Mouse (Mus musculus) heart, embryonic 15.5 days (tissue): Measurements from ENCODE around the gene Nf2. TPM values are rescaled to one million over a fixed set of nuclear protein-coding genes. Genes with fewer than 3 reads are reported as not detected.
"Not testable (repeated sequence)": the region's sequence is repeated elsewhere in the genome, so short reads cannot be mapped to it uniquely, and the experiment has no call there.

Experiments used
- ATAC-seq: fragments of 200-750 bp; cut with Nextera tagmentation; replicated peaks from 2 replicates; pipeline ENCODE4 v1.8.0; 2017; ENCODE audit warnings: low read depth, moderate TSS enrichment; ENCODE audit not compliant: insufficient number of reproducible peaks, insufficient read depth, low FRiP score
- H3K27ac ChIP-seq: fragments of 300-500 bp; sonication (generic); 2 replicates; pipeline ENCODE4 v1.5.1; 2015; ENCODE audit warnings: mild to moderate bottlenecking, inconsistent platforms
- H3K27me3 ChIP-seq: fragments of 300-500 bp; sonication (generic); 2 replicates; pipeline ENCODE4 v1.6.1; 2015; ENCODE audit warnings: inconsistent platforms
- H3K36me3 ChIP-seq: fragments of 300-500 bp; sonication (generic); 2 replicates; pipeline ENCODE4 v1.6.1; 2015; ENCODE audit warnings: mild to moderate bottlenecking, inconsistent platforms
- H3K4me1 ChIP-seq: fragments of 300-500 bp; sonication (generic); replicated peaks from 2 replicates; pipeline ENCODE4 v1.6.1; 2015; ENCODE audit warnings: inconsistent platforms
- H3K4me2 ChIP-seq: fragments of 300-500 bp; sonication (generic); 2 replicates; pipeline ENCODE4 v1.6.1; 2015; ENCODE audit warnings: inconsistent platforms, mild to moderate bottlenecking, moderate library complexity
- H3K4me3 ChIP-seq: fragments of 300-500 bp; sonication (generic); 2 replicates; pipeline ENCODE4 v1.5.1; 2015; ENCODE audit warnings: mild to moderate bottlenecking, inconsistent platforms
- H3K9ac ChIP-seq: fragments of 300-500 bp; sonication (generic); 2 replicates; pipeline ENCODE4 v1.6.1; 2015; ENCODE audit warnings: mild to moderate bottlenecking, inconsistent platforms
- H3K9me3 ChIP-seq: fragments of 300-500 bp; sonication (generic); replicated peaks from 2 replicates; pipeline ENCODE4 v1.6.1; 2016; ENCODE audit warnings: inconsistent platforms
- WGBS: fragments of 180-500 bp; shearing (Covaris S2); methylation state at CpG from one replicate; pipeline ENCODE4 v1.1.7; 2015; ENCODE audit warnings: mixed read lengths; 5-methylcytosine and 5-hydroxymethylcytosine counted together
- polyA plus RNA-seq: library from polyadenylated mRNA; unstranded; fragments of >200 nt; fragmentation: Nextera tagmentation; extraction: Ambion mirVana; gene quantifications from 2 replicates; pipeline ENCODE4 v1.2.1, GENCODE M21; 2015

Gene Nf2
- polyA plus RNA-seq, 1 experiment from 2014 or later = 39.3 TPM

DNA sequence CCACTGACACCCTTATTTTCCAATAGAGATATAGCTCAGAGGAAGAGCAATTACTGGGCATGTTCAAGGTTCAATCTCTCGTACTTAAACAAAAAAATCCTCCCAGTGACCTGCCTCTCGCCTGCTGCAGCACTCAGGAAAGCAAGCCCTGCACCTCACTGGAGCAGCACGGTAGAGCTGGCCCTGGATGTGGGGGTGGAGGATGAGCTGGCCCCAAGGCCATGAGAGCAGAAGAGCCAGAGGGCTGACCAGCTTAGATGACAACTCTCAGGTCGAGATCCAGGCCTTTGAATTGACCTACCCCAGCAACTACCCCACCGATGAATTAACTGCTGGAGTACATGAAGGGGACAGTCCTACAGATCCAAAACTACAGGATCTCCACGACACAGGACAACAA lies 13.9 kb downstream of the Nf2 start:
- ATAC-seq = no peak
- Histone ChIP-seq H3K4me1 (peaks cover 7% of the 10 kb centered on the region), H3K9me3 (no peaks in the 10 kb centered on the region), H3K4me3 (no peak overlapping the region), H3K9ac (no peak overlapping the region), H3K4me2 (no peak overlapping the region), H3K27ac (no peak overlapping the region), H3K27me3 (no peaks in the 10 kb centered on the region), H3K36me3 (no peaks in the 10 kb centered on the region)
- WGBS = 74% methylated on average over 6 of the region's 6 CpGs

DNA sequence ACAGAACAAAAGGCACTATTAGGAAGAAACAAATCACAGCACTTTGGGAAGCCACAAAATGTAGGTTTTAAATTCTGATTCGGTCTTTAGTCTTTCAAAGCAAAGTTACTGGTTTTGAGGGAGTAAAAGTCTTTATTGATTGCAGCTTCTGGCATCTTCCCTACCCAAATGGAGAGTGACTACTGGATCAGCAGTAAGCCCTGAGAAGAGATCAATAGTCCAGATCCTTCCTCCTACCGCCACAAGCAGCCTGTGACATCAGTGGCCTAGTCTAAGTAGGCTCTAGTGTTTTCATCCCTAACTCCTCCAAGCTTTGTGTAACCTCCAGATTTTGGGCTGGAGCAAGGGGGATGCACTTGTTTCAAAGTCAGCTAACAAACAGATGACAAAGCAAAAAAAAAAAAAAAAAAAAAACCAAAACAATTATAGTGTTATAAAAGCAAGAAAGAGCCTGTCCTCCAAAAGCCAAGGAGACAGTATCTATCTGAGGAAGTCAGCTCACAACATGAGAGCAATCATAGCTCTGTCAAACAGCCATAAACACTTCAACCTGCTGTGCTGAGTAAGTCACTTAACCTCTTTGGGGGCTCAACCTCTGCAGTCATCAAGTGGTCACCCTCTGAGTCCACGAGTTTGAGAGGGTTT lies 15.9 kb downstream of the Nf2 start:
- no peak for ATAC-seq
- Histone ChIP-seq H3K36me3 (no peaks in the 10 kb centered on the region), H3K4me2 (no peak overlapping the region), H3K9me3 (no peaks in the 10 kb centered on the region), H3K27ac (no peak overlapping the region), H3K9ac (no peak overlapping the region), H3K4me3 (no peak overlapping the region), H3K4me1 (peaks cover 10% of the 10 kb centered on the region), H3K27me3 (no peaks in the 10 kb centered on the region)
- WGBS = 73% methylated on average over 3 of the region's 3 CpGs

DNA sequence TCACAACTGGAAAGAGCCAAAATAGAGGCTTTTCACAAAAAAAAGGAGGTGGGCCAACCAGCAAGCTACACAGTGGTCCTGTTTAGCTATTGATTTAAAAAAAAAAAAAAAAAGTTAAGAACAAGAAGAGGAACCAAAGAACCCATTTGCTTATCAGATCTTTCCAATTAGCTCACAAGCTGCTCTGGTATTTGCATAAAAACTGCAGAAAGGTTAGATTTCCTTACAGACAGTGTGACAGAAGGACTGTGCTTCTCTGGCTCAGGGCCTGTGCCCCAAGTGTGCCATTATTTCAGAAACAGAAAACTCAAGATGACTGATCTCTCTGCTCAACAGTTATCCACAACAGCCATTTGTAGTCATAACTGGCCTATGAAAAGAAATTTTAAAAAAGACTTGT lies 18.3 kb downstream of the Nf2 start:
- Histone ChIP-seq H3K4me1 (peaks cover 3% of the 10 kb centered on the region; the same call in 1 of the 2 replicates), H3K27me3 (no peaks in the 10 kb centered on the region), H3K4me3 (no peak overlapping the region), H3K9me3 (no peaks in the 10 kb centered on the region), H3K27ac (no peak overlapping the region), H3K36me3 (no peaks in the 10 kb centered on the region), H3K4me2 (no peak overlapping the region), H3K9ac (no peak overlapping the region)
- ATAC-seq = no peak

DNA sequence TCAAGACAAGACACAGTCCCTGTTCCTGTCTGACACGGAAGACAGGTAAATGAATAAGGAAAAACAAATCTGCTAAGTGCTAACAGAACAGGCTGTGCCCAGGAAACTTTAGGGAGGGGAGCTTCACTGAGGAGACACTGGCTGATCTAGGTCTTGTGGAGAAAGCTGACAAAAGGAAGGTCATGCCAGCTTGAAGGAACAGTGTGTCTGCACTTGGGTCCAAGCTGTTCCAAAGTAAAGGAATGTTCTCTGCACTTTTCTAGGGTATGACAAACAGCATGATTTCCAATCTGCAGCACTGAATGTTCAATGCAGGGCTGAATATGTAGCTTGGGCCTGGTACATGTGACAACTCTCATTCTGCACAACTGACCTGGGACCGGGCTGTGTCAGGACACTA lies 21.4 kb downstream of the Nf2 start:
- no peak for ATAC-seq
- WGBS = 72% methylated on average over 2 of the region's 2 CpGs
- H3K4me2 ChIP-seq = no peak overlapping the region
- no peaks in the 10 kb centered on the region for H3K27me3 ChIP-seq
- 0 out of 2 replicates have a peak, but pooled peaks cover 3% of the 10 kb centered on the region for H3K4me1 ChIP-seq
- no peaks in the 10 kb centered on the region for H3K36me3 ChIP-seq
- no peaks in the 10 kb centered on the region for H3K9me3 ChIP-seq
- H3K27ac ChIP-seq = no peak overlapping the region
- H3K4me3 ChIP-seq = no peak overlapping the region
- H3K9ac ChIP-seq = no peak overlapping the region

DNA sequence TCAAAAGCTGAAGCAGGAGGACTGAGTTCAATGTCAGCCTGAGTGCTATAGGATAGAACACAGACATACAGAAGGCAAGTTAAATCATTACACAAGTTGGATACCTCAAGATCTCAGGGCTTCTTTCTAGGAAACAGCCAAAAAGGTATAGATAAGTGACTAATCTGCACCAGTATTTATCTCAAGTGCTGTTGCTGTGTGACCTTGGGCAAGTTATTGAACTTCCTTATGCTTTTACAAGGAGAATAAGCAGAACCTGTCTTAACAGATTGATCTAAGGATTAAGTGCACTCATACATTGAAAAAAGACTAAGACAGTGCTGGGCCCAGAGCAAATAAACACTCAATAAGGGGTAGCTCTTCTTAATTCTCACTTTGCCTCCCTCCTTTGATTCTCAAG lies 22.0 kb downstream of the Nf2 start:
- H3K4me2 ChIP-seq = no peak overlapping the region
- H3K36me3 ChIP-seq = no peaks in the 10 kb centered on the region
- no peaks in the 10 kb centered on the region for H3K27me3 ChIP-seq
- no peak for ATAC-seq
- no peak overlapping the region for H3K4me3 ChIP-seq
- no peak overlapping the region for H3K9ac ChIP-seq
- no peak overlapping the region for H3K27ac ChIP-seq
- no peaks in the 10 kb centered on the region for H3K9me3 ChIP-seq
- 0 out of 2 replicates have a peak, but pooled peaks cover 3% of the 10 kb centered on the region for H3K4me1 ChIP-seq

DNA sequence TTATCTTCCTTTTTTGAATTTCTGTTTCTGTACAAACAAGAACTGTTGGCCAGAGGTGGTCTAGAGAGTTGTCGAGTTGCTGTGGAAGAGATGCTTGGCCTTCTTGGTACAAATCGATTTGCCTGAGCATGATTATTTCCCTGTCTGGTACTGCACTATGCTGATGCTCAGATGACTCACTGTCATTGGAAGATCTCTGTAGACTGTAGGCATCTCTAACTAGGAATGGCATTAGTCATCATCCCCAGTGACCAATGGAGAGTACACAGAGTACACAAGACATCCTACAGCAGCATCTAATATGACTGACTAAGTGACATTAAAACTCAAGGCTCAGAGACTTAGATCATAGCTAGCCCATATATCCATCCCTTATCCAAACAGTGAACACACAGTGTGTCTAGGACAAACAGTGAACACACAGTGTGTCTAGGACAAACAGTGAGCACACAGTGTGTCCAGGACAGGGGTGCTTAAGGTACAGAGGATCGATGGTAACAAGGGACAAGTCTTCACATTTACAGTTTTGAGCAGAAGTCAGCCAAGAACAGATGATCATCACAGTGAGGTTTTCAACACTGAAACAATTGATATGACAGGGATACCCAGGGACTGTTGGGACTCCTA lies 23.1 kb downstream of the Nf2 start:
- Histone ChIP-seq H3K9me3 (no peaks in the 10 kb centered on the region), H3K27ac (no peak overlapping the region), H3K36me3 (no peaks in the 10 kb centered on the region), H3K27me3 (no peaks in the 10 kb centered on the region), H3K4me3 (no peak overlapping the region), H3K9ac (no peak overlapping the region), H3K4me2 (no peak overlapping the region), H3K4me1 (0 out of 2 replicates have a peak, but pooled peaks cover 3% of the 10 kb centered on the region)
- ATAC-seq = no peak
- 88% methylated on average over 3 of the region's 3 CpGs for WGBS

DNA sequence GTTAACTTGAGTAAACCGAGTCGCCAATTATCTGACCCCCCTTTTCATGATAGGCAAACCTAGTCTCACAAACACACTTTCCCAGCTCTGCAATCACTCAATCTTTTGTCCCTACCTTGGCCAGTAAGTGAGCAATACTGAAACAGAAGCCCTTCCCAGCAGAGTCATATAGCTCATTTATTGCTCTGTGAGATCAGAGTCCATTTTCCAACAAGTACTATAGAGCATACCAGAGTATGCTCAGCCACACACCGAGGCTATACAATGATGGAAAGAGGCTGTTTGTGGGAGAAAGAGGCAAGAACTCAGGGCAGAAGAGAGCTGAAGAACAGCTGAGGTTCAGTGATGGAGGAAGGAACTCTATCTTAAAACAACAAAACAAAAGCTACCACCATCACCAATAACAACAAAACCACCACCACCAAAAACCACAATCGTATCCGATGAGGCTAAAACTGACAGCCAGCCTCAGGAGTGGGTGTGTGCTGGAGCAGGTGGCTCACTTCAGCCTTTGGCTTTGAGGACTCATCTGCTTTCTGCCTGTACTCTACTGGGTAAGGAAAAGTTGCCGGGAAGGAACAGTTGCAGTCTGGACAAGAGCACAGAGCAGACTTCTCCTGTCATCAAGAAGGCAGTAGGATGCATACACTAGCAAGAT lies 25.6 kb downstream of the Nf2 start:
- Histone ChIP-seq H3K36me3 (no peaks in the 10 kb centered on the region), H3K27me3 (no peaks in the 10 kb centered on the region), H3K4me2 (no peak overlapping the region), H3K4me3 (no peak overlapping the region), H3K9ac (no peak overlapping the region), H3K27ac (no peak overlapping the region), H3K4me1 (no peaks in the 10 kb centered on the region), H3K9me3 (no peaks in the 10 kb centered on the region)
- no peak for ATAC-seq
- WGBS = 70% methylated on average over 6 of the region's 6 CpGs

DNA sequence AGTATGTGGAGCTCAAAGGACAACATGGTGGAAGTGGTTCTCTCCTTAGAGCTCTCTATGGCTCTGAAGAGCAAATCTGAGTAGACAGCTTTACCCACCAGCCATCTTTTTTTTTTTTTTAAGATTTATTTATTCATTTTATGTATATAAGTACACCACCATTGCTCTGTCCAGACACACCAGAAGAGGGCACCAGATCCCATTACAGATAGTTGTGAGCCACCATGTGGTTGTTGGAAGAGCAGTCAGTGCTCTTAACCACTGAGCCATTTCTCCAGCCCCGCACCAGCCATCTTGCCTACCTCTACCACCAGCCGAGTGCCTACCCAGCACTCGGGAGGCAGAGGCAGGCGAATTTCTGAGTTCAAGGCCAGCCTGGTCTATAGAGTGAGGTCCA lies 26.9 kb downstream of the Nf2 start:
- H3K27ac ChIP-seq, H3K9me3 ChIP-seq, H3K9ac ChIP-seq, H3K4me2 ChIP-seq, H3K4me3 ChIP-seq, H3K36me3 ChIP-seq, H3K4me1 ChIP-seq, ATAC-seq, H3K27me3 ChIP-seq: not testable (repeated sequence)
- 95% methylated on average over 4 of the region's 4 CpGs for WGBS

DNA sequence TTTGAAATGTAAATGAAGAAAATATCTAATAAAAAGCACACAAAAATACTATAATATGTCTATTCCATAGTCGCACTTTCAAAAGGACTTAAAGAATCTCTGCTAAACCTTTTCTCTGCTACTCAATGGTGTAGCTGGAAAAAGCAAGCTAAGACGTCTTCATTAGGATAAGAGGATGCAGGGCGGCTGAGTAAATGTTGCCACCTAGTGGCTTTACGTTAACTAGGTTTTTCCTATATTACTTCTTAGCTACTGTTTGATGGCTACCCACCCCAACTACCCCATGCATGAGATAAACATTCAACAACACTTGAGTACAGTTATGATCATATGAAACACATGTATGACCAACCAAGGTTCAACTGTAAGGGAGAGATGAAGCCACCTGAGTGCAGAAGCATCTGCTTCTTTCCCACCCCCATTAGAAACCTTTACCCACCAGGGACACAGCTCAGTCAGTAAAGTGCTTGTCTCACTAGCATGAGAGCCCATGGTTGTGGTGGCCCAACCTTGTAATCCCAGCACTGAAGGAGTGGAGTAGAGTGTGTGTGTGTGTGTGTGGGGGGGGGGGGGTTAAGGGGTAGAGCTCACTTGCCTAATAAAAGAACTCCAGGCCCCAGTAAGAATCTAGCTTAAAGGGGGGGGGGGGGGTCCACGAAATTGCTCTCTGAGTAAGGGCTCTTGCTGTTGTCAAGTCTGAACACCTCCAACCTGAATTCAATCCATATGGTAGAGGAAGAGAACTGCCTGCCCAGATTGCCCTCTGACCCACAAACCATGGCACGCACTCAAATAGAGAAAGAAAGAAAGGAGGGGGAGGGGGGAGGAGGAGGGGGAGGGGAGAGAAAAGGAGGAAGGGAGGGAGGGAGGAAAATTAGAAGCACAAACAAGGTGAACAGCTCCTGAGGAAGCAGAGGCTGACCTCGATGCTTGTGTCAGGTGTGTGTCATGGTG lies 27.6 kb downstream of the Nf2 start:
- ATAC-seq = no peak
- H3K27me3 ChIP-seq = no peaks in the 10 kb centered on the region
- H3K9me3 ChIP-seq = no peaks in the 10 kb centered on the region
- H3K4me1 ChIP-seq = no peaks in the 10 kb centered on the region
- no peak overlapping the region for H3K9ac ChIP-seq
- 48% methylated on average over 7 of the region's 7 CpGs for WGBS
- H3K36me3 ChIP-seq = no peaks in the 10 kb centered on the region; the same call in 1 of the 2 replicates
- H3K27ac ChIP-seq = no peak overlapping the region
- H3K4me3 ChIP-seq = no peak overlapping the region
- no peak overlapping the region for H3K4me2 ChIP-seq

DNA sequence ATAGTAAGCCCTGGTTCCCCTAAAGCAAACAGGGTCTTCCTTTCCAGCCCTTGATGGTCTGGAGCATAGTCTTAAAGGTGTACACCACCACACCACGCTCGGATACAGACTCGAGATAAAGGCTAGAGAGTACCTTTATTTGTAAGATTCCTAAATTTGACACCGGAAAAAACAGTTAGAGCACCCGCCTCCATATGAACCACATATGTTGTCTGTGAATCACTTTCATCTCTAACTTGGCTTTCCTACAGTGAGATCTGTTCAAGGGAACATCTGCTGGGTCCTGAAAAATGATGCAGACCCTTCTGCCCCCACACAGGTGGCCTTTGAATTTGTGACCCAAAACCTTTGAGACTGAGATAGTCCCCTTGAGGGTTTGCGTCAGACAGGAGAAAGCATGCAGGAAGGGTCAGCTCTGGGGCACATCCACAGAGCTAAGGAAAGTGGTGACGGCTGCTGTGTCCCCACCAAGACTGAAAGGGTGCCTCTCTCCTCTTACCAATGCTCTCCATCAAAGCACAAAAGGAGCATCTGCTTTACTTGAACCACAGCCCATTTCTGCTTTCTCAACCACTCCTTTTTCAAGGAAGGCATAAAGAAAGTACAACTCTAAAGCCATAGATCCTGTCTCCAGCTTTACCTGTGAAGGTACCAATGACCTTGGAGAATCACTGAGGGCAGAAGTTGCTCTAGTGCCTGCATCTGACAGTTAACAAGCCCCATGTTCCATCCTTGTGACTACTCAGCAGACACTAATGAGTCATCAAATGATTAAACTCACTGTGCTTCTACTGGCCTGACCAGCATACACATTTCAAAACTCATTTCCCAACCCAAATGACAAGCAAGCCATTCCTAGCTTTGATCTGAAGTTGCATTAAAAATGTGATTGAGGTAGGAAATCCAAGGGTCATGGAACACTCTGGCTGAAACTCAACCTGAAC lies 34.6 kb downstream of the Nf2 start:
- Histone ChIP-seq H3K9me3 (no peaks in the 10 kb centered on the region), H3K4me1 (no peaks in the 10 kb centered on the region), H3K9ac (no peak overlapping the region), H3K36me3 (peaks cover 8% of the 10 kb centered on the region; the same call in 1 of the 2 replicates), H3K4me3 (no peak overlapping the region), H3K27ac (no peak overlapping the region), H3K4me2 (no peak overlapping the region), H3K27me3 (no peaks in the 10 kb centered on the region)
- 84% methylated on average over 7 of the region's 7 CpGs for WGBS
- no peak for ATAC-seq
